Mouse (Mus musculus): ENCODE results near the gene Prex1. TPM values are rescaled to one million over a fixed set of nuclear protein-coding genes. Genes with fewer than 3 reads are reported as not detected.
A peak's percentile ranks its signal among the peaks of the same experiment; 100 is the strongest.

Prex1 gene
- total and polyA plus RNA-seq, 2 experiments from 2014 or later: 4.0 to 6.2 TPM

DNA sequence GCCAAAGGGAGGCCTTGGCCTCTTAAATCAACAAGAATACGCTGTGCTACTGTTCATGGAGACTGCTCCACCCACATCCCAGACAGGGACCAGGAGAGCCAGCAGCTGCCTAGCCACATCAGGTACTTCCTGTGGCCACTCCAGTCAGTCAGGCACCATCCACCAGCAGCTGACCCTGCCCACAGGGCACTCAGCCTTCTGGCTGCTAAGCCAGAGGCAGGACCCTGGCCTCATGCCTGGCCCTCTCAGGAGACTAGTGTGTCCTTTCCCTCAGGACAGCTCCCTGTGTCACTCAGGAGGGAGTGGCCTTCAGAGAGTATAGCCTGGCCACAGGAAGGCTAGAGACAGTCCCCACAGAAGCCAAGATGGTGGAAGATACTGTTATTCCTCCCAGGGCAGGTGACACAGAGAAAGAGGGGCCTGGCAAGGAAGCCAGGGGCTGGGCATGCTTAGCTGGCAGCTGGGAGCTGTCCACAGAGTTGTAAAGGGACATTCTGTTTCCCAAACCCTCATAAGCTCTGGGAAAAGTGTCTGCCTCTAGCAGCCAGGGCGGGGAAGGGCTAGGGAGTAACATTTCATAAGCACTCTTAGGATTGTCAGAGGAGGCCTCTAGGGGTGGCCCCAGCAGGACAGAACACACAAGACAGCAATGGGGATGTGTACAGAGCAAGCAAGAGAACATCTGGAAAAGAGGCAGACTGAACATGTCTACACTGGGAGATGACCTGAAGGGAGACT, 98.1 kb downstream of the Prex1 start:
- H3K9ac ChIP-seq (replicated peaks; ENCODE audit: low read depth, low read length): no peak overlapping the region
- no peak for TF ChIP-seq EP300 (IDR thresholded peaks at IDR 0.05; ENCODE audit: low read depth)
- no peak for TF ChIP-seq CTCF (IDR thresholded peaks at IDR 0.05; ENCODE audit: low read depth)
- H3K4me1 ChIP-seq (ENCODE audit: control insufficient read depth, insufficient read depth): 0 out of 2 replicates have a peak, but pooled peaks cover 5% of the 10 kb centered on the region
- ATAC-seq (ENCODE audit: insufficient read depth, low read depth): peak; percentile 60
- no peak overlapping the region for H3K4me2 ChIP-seq (ENCODE audit: low read depth, low read length)
- no peak overlapping the region for H3K4me3 ChIP-seq (ENCODE audit: low read depth, low read length)
- H3K36me3 ChIP-seq (replicated peaks; ENCODE audit: control insufficient read depth, insufficient read depth, low read length): 0 out of 2 replicates have a peak, but pooled peaks cover 6% of the 10 kb centered on the region
- DNase-seq (ENCODE audit: low spot score): no peak
- no peak overlapping the region; the same call in 1 of the 2 replicates for H3K27ac ChIP-seq (ENCODE audit: low read depth)
- no peaks in the 10 kb centered on the region for H3K27me3 ChIP-seq (ENCODE audit: control insufficient read depth, insufficient read depth, low read length)
- H3K9me3 ChIP-seq (replicated peaks; ENCODE audit: control insufficient read depth, low read length): no peaks in the 10 kb centered on the region
- WGBS: 75% methylated on average over 2 of the region's 2 CpGs

DNA sequence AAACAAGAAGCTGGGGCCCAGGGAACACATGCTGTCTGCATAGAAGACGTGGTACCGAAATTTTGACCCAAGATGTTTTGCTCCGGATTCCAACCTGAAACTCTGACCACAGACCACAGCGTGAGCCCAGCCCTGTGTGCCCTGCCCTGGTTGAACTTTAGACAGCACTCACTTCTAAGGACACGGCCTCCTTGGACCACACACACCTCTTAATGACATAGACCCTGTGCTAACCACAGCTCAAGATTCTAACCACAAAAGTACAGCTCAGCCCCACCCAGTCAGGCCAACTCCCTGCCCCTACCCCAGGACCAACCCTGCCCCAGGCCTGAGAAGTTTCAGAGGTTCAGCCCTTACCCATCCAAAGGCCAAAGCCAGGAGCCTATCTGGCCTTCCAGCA, 103.4 kb downstream of the Prex1 start:
- peaks cover 29% of the 10 kb centered on the region for H3K4me1 ChIP-seq (ENCODE audit: control insufficient read depth, insufficient read depth)
- no peak overlapping the region for H3K27ac ChIP-seq (ENCODE audit: low read depth)
- TF ChIP-seq EP300 (IDR thresholded peaks at IDR 0.05; ENCODE audit: low read depth) (no peak), CTCF (IDR thresholded peaks at IDR 0.05; ENCODE audit: low read depth) (no peak)
- ATAC-seq (ENCODE audit: insufficient read depth, low read depth) (no peak), DNase-seq (ENCODE audit: low spot score) (no peak)
- no peak overlapping the region for H3K4me2 ChIP-seq (ENCODE audit: low read depth, low read length)
- no peaks in the 10 kb centered on the region for H3K27me3 ChIP-seq (ENCODE audit: control insufficient read depth, insufficient read depth, low read length)
- 0 out of 2 replicates have a peak, but pooled peaks cover 6% of the 10 kb centered on the region for H3K36me3 ChIP-seq (replicated peaks; ENCODE audit: control insufficient read depth, insufficient read depth, low read length)
- no peaks in the 10 kb centered on the region for H3K9me3 ChIP-seq (replicated peaks; ENCODE audit: control insufficient read depth, low read length)
- H3K4me3 ChIP-seq (ENCODE audit: low read depth, low read length): no peak overlapping the region
- H3K9ac ChIP-seq (replicated peaks; ENCODE audit: low read depth, low read length): no peak overlapping the region
- 88% methylated on average over 5 of the region's 5 CpGs for WGBS

DNA sequence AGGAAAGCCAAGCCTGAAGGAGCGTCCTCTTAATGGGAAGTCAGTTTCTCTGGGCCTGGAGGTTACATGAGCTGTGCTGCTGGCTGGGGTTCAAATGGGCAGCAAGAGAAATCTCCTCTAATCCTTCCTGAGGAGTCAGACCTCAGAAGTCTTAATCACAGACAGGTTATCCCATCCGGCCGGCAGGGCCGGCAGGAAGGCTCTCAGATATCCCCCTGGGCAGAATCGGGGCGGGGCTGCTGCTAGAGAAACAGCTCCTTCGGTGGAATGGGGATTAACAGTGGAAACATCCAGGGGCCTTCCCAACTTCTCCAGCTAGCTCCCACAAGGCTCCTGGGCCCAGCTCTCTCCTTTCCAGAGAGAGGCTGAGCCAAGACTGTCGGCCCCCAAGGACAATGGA, 105.1 kb downstream of the Prex1 start:
- TF ChIP-seq CTCF (IDR thresholded peaks at IDR 0.05; ENCODE audit: low read depth): no peak
- TF ChIP-seq EP300 (IDR thresholded peaks at IDR 0.05; ENCODE audit: low read depth): no peak
- H3K9ac ChIP-seq (replicated peaks; ENCODE audit: low read depth, low read length): no peak overlapping the region
- peaks cover 35% of the 10 kb centered on the region for H3K4me1 ChIP-seq (ENCODE audit: control insufficient read depth, insufficient read depth)
- H3K4me3 ChIP-seq (ENCODE audit: low read depth, low read length): no peak overlapping the region
- WGBS: 44% methylated on average over 8 of the region's 8 CpGs
- H3K36me3 ChIP-seq (replicated peaks; ENCODE audit: control insufficient read depth, insufficient read depth, low read length): 0 out of 2 replicates have a peak, but pooled peaks cover 6% of the 10 kb centered on the region
- H3K9me3 ChIP-seq (replicated peaks; ENCODE audit: control insufficient read depth, low read length): no peaks in the 10 kb centered on the region
- H3K27ac ChIP-seq (ENCODE audit: low read depth): peak overlapping the region; percentile 30; the same call in 1 of the 2 replicates
- DNase-seq (ENCODE audit: low spot score) (peak; percentile 33), ATAC-seq (ENCODE audit: insufficient read depth, low read depth) (peak; percentile 12; the same call in 1 of the 2 replicates)
- no peak overlapping the region for H3K4me2 ChIP-seq (ENCODE audit: low read depth, low read length)
- no peaks in the 10 kb centered on the region for H3K27me3 ChIP-seq (ENCODE audit: control insufficient read depth, insufficient read depth, low read length)

DNA sequence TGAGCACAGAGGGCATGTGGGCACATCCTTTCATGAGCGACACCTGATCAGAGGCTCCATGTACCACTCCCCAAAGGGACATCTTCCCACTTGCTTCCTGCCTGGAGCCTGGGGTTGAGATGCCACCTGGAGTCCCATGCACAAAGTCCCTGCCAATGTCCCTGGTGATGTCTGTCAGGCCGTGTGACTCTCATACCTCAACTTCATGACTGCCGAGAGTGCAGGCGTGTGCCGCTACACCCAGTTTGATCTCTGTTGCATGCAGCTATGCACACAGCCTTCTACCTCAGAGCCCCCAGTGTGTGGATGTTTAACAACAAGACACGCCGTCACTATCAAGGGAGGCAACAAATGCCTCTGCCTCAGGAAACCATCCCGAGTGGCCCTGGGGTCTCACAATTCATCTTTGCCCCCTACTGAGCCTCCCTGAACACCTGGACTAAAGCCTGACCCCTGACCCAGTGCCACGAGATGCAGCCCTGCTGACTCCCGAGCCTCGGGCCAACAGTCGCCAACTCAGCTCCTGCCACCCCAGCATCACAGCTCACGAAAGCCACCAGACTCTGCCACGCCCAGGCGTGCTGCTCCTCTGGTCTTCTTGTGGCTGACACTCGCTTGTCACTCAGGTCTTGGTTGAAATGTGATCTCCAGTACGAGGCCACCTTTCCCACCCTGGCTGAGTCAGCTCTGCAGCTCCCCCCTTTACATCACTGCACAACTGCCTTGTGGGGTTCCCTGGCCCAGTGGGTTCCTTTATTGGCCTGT, 107.0 kb downstream of the Prex1 start:
- WGBS: 85% methylated on average over 17 of the region's 17 CpGs
- no peaks in the 10 kb centered on the region for H3K9me3 ChIP-seq (replicated peaks; ENCODE audit: control insufficient read depth, low read length)
- TF ChIP-seq CTCF (IDR thresholded peaks at IDR 0.05; ENCODE audit: low read depth) (no peak), EP300 (IDR thresholded peaks at IDR 0.05; ENCODE audit: low read depth) (no peak)
- 0 out of 2 replicates have a peak, but pooled peaks cover 5% of the 10 kb centered on the region for H3K36me3 ChIP-seq (replicated peaks; ENCODE audit: control insufficient read depth, insufficient read depth, low read length)
- H3K4me1 ChIP-seq (ENCODE audit: control insufficient read depth, insufficient read depth): peaks cover 35% of the 10 kb centered on the region
- ATAC-seq (ENCODE audit: insufficient read depth, low read depth): no peak
- no peak overlapping the region for H3K9ac ChIP-seq (replicated peaks; ENCODE audit: low read depth, low read length)
- no peak overlapping the region for H3K4me3 ChIP-seq (ENCODE audit: low read depth, low read length)
- H3K27me3 ChIP-seq (ENCODE audit: control insufficient read depth, insufficient read depth, low read length): no peaks in the 10 kb centered on the region
- H3K27ac ChIP-seq (ENCODE audit: low read depth): no peak overlapping the region
- no peak overlapping the region for H3K4me2 ChIP-seq (ENCODE audit: low read depth, low read length)
- no peak for DNase-seq (ENCODE audit: low spot score)

DNA sequence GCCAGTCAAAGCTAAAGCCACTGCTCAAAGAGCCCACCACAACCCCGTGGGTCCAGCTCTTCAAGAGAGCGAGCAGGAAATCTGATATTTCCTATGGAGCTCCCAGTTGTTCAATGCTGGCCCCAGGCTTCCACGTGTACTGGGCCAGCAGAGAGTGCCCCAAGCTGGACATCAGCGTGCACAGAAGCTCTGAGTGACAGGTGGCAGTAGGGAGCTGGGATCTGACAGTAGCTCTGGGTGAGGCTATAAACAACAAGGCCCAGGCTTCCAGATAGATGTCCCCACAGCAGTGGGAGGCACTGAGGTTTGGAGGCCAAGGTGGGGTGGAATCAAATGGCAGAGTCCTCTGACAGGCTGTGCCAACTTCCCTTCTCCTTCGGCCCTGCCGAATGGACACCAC, 107.6 kb downstream of the Prex1 start:
- ATAC-seq (ENCODE audit: insufficient read depth, low read depth) (0 out of 2 replicates have a peak, but pooled peaks have one; percentile 17), DNase-seq (ENCODE audit: low spot score) (no peak)
- H3K9me3 ChIP-seq (replicated peaks; ENCODE audit: control insufficient read depth, low read length): no peaks in the 10 kb centered on the region
- peaks cover 7% of the 10 kb centered on the region; the same call in 1 of the 2 replicates for H3K36me3 ChIP-seq (replicated peaks; ENCODE audit: control insufficient read depth, insufficient read depth, low read length)
- TF ChIP-seq CTCF (IDR thresholded peaks at IDR 0.05; ENCODE audit: low read depth): peak; percentile 35
- no peak for TF ChIP-seq EP300 (IDR thresholded peaks at IDR 0.05; ENCODE audit: low read depth)
- H3K4me1 ChIP-seq (ENCODE audit: control insufficient read depth, insufficient read depth): peaks cover 35% of the 10 kb centered on the region
- H3K4me2 ChIP-seq (ENCODE audit: low read depth, low read length): no peak overlapping the region
- WGBS: 56% methylated on average over 6 of the region's 6 CpGs
- no peaks in the 10 kb centered on the region for H3K27me3 ChIP-seq (ENCODE audit: control insufficient read depth, insufficient read depth, low read length)
- no peak overlapping the region for H3K9ac ChIP-seq (replicated peaks; ENCODE audit: low read depth, low read length)
- H3K4me3 ChIP-seq (ENCODE audit: low read depth, low read length): no peak overlapping the region
- H3K27ac ChIP-seq (ENCODE audit: low read depth): no peak overlapping the region
